Mouse (Mus musculus) layer of hippocampus, adult 9-10 months (tissue): ENCODE data around the gene Vwa8.
"Not testable (repeated sequence)": the region's sequence is repeated elsewhere in the genome, so short reads cannot be mapped to it uniquely, and the experiment has no call there.

Source experiments
- DNase-seq: peaks from one replicate; pipeline ENCODE4 v3.0.0; 2022; ENCODE audit warnings: low spot score

Vwa8 gene

GRCm38 (mm10) chr14:78984296-78984695 is 135.4 kb downstream of the Vwa8 start:
- no peak for DNase-seq

- DNase-seq, result no peak
Measured at GRCm38 (mm10) chr14:78987543-78987942, 138.7 kb downstream of the Vwa8 start.

- DNase-seq, result no peak
Measured at GRCm38 (mm10) chr14:78992456-78992855, 143.6 kb downstream of the Vwa8 start.

GRCm38 (mm10) chr14:78993515-78993914 is 144.7 kb downstream of the Vwa8 start:
- DNase-seq, result no peak

- no peak for DNase-seq
Measured at GRCm38 (mm10) chr14:78996359-78996758, 147.5 kb downstream of the Vwa8 start.

GRCm38 (mm10) chr14:79003576-79003975 is 154.7 kb downstream of the Vwa8 start:
- no peak for DNase-seq

- DNase-seq, result not testable (repeated sequence)
Measured at GRCm38 (mm10) chr14:79017710-79018109, 168.9 kb downstream of the Vwa8 start.

- no peak for DNase-seq
Measured at GRCm38 (mm10) chr14:79018564-79018963, 169.7 kb downstream of the Vwa8 start.

- DNase-seq, result no peak
Measured at GRCm38 (mm10) chr14:79021725-79022124, 172.9 kb downstream of the Vwa8 start.

- peak; percentile 12 for DNase-seq
Measured at GRCm38 (mm10) chr14:79028996-79029575, 180.2 kb downstream of the Vwa8 start.

- DNase-seq, result no peak
Measured at GRCm38 (mm10) chr14:79030715-79031114, 181.9 kb downstream of the Vwa8 start.

- DNase-seq, result peak; percentile 21
Measured at GRCm38 (mm10) chr14:79031230-79031740, 182.4 kb downstream of the Vwa8 start.

- DNase-seq, result no peak
Measured at GRCm38 (mm10) chr14:79033396-79033795, 184.5 kb downstream of the Vwa8 start.

GRCm38 (mm10) chr14:79034511-79034913 is 185.7 kb downstream of the Vwa8 start:
- DNase-seq, result no peak

GRCm38 (mm10) chr14:79035575-79035974 is 186.7 kb downstream of the Vwa8 start:
- DNase-seq, result no peak

GRCm38 (mm10) chr14:79047186-79047585 is 198.3 kb downstream of the Vwa8 start:
- DNase-seq, result no peak

- DNase-seq, result no peak
Measured at GRCm38 (mm10) chr14:79047956-79048355, 199.1 kb downstream of the Vwa8 start.

GRCm38 (mm10) chr14:79049544-79049943 is 200.7 kb downstream of the Vwa8 start:
- DNase-seq, result no peak

GRCm38 (mm10) chr14:79065636-79066035 is 216.8 kb downstream of the Vwa8 start:
- DNase-seq, result no peak

- no peak for DNase-seq
Measured at GRCm38 (mm10) chr14:79069515-79069914, 220.7 kb downstream of the Vwa8 start.

- DNase-seq, result no peak
Measured at GRCm38 (mm10) chr14:79074786-79075185, 225.9 kb downstream of the Vwa8 start.

GRCm38 (mm10) chr14:79076560-79077300 is 227.9 kb downstream of the Vwa8 start:
- no peak for DNase-seq

GRCm38 (mm10) chr14:79083573-79083972 is 234.7 kb downstream of the Vwa8 start:
- no peak for DNase-seq

GRCm38 (mm10) chr14:79086006-79086405 is 237.2 kb downstream of the Vwa8 start:
- DNase-seq, result no peak
